Mouse (Mus musculus): ENCODE measurements around the gene Fras1. TPM values are rescaled to one million over a fixed set of nuclear protein-coding genes. Genes with fewer than 3 reads are reported as not detected.
A peak's percentile ranks its signal among the peaks of the same experiment; 100 is the strongest.

Fras1 gene
- total and polyA plus RNA-seq, 2 experiments, result 0.75 to 1.1 TPM

- 0 out of 2 replicates have a peak, but pooled peaks cover 1% of the 10 kb centered on the region for H3K4me1 ChIP-seq (ENCODE audit: control insufficient read depth, insufficient read depth, low read length)
- TF ChIP-seq CTCF (IDR thresholded peaks at IDR 0.05; ENCODE audit: low read depth, low read length) (peak; percentile 71), POLR2A (IDR thresholded peaks at IDR 0.05; ENCODE audit: extremely low read depth, insufficient read depth, low read length) (no peak)
- no peak overlapping the region for H3K9ac ChIP-seq (ENCODE audit: low read depth, low read length)
- 66% methylated on average over 10 of the region's 10 CpGs for WGBS
- H3K4me3 ChIP-seq (ENCODE audit: insufficient read depth, low read depth, low read length), result no peak overlapping the region
- H3K27me3 ChIP-seq (ENCODE audit: control insufficient read depth, insufficient read depth, low read length), result no peaks in the 10 kb centered on the region
- DNase-seq (ENCODE audit: extremely low read depth, low read depth, low spot score), result peak; percentile 52
- no peak overlapping the region for H3K27ac ChIP-seq (replicated peaks; ENCODE audit: insufficient read depth, low read depth, low read length)
- no peaks in the 10 kb centered on the region for H3K36me3 ChIP-seq (ENCODE audit: control insufficient read depth, insufficient read depth, low read length)
- no peaks in the 10 kb centered on the region for H3K79me2 ChIP-seq (ENCODE audit: control insufficient read depth, insufficient read depth, low read length)
Observed at GRCm38 (mm10) chr5:96768846-96769471, 395.2 kb downstream of the Fras1 start.

DNA sequence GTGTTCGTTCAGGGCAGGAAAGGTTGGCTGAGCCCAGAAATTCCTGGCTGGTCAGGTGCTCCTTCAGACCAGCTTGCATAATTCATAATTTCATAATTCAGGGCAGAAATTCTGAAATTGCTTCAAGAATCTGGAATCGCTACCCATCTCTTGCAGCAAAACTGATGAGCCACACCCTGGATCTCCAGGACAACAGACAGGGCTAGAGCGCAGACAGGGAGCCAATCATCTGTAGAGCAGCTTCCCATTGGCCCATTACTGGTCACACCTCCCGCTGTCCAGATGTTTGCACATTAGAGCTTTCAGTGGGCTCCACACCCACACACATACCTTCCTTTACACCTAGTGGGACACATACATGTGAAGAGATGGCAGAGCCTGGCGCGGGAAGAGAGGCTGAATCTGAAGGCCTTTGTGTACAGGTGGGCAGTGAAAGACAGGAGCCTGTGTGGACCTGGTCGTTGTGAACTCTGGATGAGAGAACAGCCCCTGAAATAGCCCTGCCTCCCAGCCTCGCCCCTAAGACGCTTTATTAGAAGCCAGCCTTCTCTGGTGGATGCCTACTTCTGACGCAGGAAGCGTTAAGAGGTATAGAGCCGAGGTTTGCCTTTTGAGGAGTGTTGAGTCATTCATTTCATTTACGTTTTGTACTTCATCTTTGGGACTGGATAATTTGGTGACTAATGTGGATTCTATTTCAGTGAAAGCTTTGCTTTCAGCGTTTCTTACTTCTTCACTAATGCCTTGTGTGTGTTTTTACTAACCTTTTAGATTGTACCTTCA is 409.9 kb downstream of the Fras1 start:
- H3K4me1 ChIP-seq (ENCODE audit: control insufficient read depth, insufficient read depth, low read length), result no peaks in the 10 kb centered on the region
- DNase-seq (ENCODE audit: extremely low read depth, low read depth, low spot score), result no peak
- no peak for TF ChIP-seq CTCF (IDR thresholded peaks at IDR 0.05; ENCODE audit: low read depth, low read length)
- TF ChIP-seq POLR2A (IDR thresholded peaks at IDR 0.05; ENCODE audit: extremely low read depth, insufficient read depth, low read length), result no peak
- no peak overlapping the region for H3K27ac ChIP-seq (replicated peaks; ENCODE audit: insufficient read depth, low read depth, low read length)
- H3K4me3 ChIP-seq (ENCODE audit: insufficient read depth, low read depth, low read length), result no peak overlapping the region
- H3K79me2 ChIP-seq (ENCODE audit: control insufficient read depth, insufficient read depth, low read length), result no peaks in the 10 kb centered on the region
- no peaks in the 10 kb centered on the region for H3K27me3 ChIP-seq (ENCODE audit: control insufficient read depth, insufficient read depth, low read length)
- H3K36me3 ChIP-seq (ENCODE audit: control insufficient read depth, insufficient read depth, low read length), result no peaks in the 10 kb centered on the region
- WGBS, result 84% methylated on average over 14 of the region's 14 CpGs
- no peak overlapping the region for H3K9ac ChIP-seq (ENCODE audit: low read depth, low read length)

DNA sequence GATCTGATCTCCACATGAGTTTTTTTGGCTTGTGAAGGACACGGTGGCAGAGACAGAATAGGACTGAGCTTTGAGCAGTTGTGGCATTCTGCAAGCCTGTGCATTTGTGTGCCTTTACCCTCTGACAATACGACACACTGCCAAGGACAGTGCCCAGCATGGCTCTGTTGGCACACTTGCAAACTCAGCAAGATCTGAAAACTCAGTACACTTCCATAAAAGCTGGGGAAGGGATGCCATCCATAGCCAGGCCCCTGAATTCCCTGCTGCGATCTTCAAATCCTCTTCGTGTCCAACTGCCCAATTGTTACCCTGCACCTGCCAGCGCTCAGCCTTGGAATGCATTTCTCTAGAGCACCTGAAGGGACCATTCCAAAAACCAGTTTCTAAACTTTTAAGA is 411.3 kb downstream of the Fras1 start:
- H3K4me1 ChIP-seq (ENCODE audit: control insufficient read depth, insufficient read depth, low read length), result no peaks in the 10 kb centered on the region
- H3K36me3 ChIP-seq (ENCODE audit: control insufficient read depth, insufficient read depth, low read length), result no peaks in the 10 kb centered on the region
- H3K79me2 ChIP-seq (ENCODE audit: control insufficient read depth, insufficient read depth, low read length), result no peaks in the 10 kb centered on the region
- H3K27ac ChIP-seq (replicated peaks; ENCODE audit: insufficient read depth, low read depth, low read length), result no peak overlapping the region
- TF ChIP-seq POLR2A (IDR thresholded peaks at IDR 0.05; ENCODE audit: extremely low read depth, insufficient read depth, low read length), result no peak
- no peak for TF ChIP-seq CTCF (IDR thresholded peaks at IDR 0.05; ENCODE audit: low read depth, low read length)
- no peak overlapping the region for H3K9ac ChIP-seq (ENCODE audit: low read depth, low read length)
- no peak for DNase-seq (ENCODE audit: extremely low read depth, low read depth, low spot score)
- H3K4me3 ChIP-seq (ENCODE audit: insufficient read depth, low read depth, low read length), result no peak overlapping the region
- H3K27me3 ChIP-seq (ENCODE audit: control insufficient read depth, insufficient read depth, low read length), result no peaks in the 10 kb centered on the region
- 81% methylated on average over 5 of the region's 5 CpGs for WGBS

DNA sequence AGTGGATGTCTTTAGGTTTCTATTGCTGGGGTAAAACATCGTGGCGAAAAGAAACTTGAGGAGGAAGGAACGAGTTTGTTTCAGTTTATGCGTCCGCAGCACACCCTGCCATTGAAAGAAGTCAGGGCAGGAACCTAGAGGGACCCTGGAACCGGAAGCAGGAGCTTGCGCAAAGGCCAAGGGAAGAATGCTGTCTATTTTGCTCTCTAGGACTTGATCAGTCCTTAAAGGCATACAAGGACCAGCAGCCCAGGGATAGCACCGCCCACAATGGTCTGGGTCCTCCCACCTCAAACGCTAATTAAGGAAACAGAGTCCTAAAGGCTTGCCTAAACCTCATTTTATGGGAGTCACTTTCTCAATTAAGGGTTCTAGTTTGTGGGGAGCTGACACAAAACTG is 418.7 kb downstream of the Fras1 start:
- Histone ChIP-seq H3K27me3 (ENCODE audit: control insufficient read depth, insufficient read depth, low read length) (0 out of 2 replicates have a peak, but pooled peaks cover 2% of the 10 kb centered on the region), H3K79me2 (ENCODE audit: control insufficient read depth, insufficient read depth, low read length) (no peaks in the 10 kb centered on the region), H3K27ac (replicated peaks; ENCODE audit: insufficient read depth, low read depth, low read length) (no peak overlapping the region), H3K4me3 (ENCODE audit: insufficient read depth, low read depth, low read length) (peak overlapping the region; percentile 26; the same call in 1 of the 2 replicates), H3K36me3 (ENCODE audit: control insufficient read depth, insufficient read depth, low read length) (no peaks in the 10 kb centered on the region), H3K4me1 (ENCODE audit: control insufficient read depth, insufficient read depth, low read length) (no peaks in the 10 kb centered on the region), H3K9ac (ENCODE audit: low read depth, low read length) (no peak overlapping the region)
- whole genome bisulfite sequencing, result 54% methylated on average over 9 of the region's 9 CpGs
- TF ChIP-seq CTCF (IDR thresholded peaks at IDR 0.05; ENCODE audit: low read depth, low read length), result no peak
- no peak for TF ChIP-seq POLR2A (IDR thresholded peaks at IDR 0.05; ENCODE audit: extremely low read depth, insufficient read depth, low read length)
- peak; percentile 45 for DNase-seq (ENCODE audit: extremely low read depth, low read depth, low spot score)

GRCm38 (mm10) chr5:96792936-96793718 is 419.4 kb downstream of the Fras1 start, which contains the start of gene Anxa3:
Anxa3 (plus strand) TSS chr5:96793339.
- H3K27ac ChIP-seq (replicated peaks; ENCODE audit: insufficient read depth, low read depth, low read length), result 0 out of 2 replicates have a peak within 1 kb of the TSS, but pooled peaks have one; percentile 15

More at GRCm38 (mm10) chr5:96792936-96793718, 419.4 kb downstream of the Fras1 start, which contains the start of gene Anxa3:
- Histone ChIP-seq H3K27me3 (ENCODE audit: control insufficient read depth, insufficient read depth, low read length) (0 out of 2 replicates have a peak, but pooled peaks cover 2% of the 10 kb centered on the region), H3K4me1 (ENCODE audit: control insufficient read depth, insufficient read depth, low read length) (no peaks in the 10 kb centered on the region), H3K36me3 (ENCODE audit: control insufficient read depth, insufficient read depth, low read length) (no peaks in the 10 kb centered on the region), H3K4me3 (ENCODE audit: insufficient read depth, low read depth, low read length) (peak within 1 kb of the TSS; percentile 77), H3K9ac (ENCODE audit: low read depth, low read length) (peak within 1 kb of the TSS; percentile 60), H3K79me2 (ENCODE audit: control insufficient read depth, insufficient read depth, low read length) (no peaks in the 10 kb centered on the region)
- WGBS, result 16% methylated on average over 26 of the region's 26 CpGs
- DNase-seq (ENCODE audit: extremely low read depth, low read depth, low spot score), result peak; percentile 16
- TF ChIP-seq POLR2A (IDR thresholded peaks at IDR 0.05; ENCODE audit: extremely low read depth, insufficient read depth, low read length) (no peak), CTCF (IDR thresholded peaks at IDR 0.05; ENCODE audit: low read depth, low read length) (no peak)
